Mouse (Mus musculus) left cerebral cortex, postnatal 36 days (tissue): ENCODE measurements around the gene Lsm11. TPM values are rescaled to one million over a fixed set of nuclear protein-coding genes. Genes with fewer than 3 reads are reported as not detected.
"Not testable (repeated sequence)": the region's sequence is repeated elsewhere in the genome, so short reads cannot be mapped to it uniquely, and the experiment has no call there.

Source experiments
- DNase-seq, 2 experiments: peaks; one replicate each; pipeline ENCODE4 v3.0.0; 2021 to 2022; ENCODE audit warnings: low spot score in 2 of 2, mixed read lengths in 1 of 2
- intact Hi-C: fragments of 180-260 bp; cut with DNase I; formaldehyde crosslinking; loops from one replicate; pipeline ENCODE4 v1.15.1; 2025
- total RNA-seq, 2 experiments: library from RNA; stranded (reverse); gene quantifications; 2 replicates each; pipeline ENCODE4 v1.2.3; 2021

The Lsm11 gene
- total RNA-seq, 2 experiments from 2014 or later, result 23.8 to 25.4 TPM

DNA sequence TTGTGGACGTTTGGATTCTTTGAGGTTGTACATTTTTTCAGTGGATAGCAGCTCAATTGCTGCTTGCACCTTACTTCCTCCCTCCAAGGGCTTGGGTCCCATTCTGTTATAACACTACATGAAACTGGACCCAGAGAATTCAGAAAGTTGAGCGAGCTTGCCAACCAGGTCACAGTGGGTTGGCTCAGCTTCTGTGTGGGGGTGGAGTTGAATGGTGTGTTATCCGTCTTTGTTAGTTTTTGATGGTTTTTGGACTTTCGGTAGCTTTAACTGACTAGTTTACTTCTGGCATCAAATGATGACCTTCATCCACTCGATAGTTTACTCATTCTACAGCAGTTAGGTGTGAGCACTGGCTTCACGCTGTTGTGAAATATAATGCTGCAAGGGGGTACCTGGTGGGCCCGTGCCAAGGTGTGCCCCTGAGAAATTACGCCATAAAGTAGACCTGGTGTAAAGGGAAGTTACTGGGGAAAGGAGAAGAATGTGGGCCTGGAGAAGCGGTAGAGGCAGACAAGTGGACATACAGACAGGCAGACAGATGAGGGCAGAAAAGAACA is 56.2 kb downstream of the Lsm11 start:
- DNase-seq, result no peak
- intact Hi-C loops, result loop anchor here (10.0 kb wide), 3 partner anchors 94 to 214 kb away; no protein-coding TSS in a partner anchor

DNA sequence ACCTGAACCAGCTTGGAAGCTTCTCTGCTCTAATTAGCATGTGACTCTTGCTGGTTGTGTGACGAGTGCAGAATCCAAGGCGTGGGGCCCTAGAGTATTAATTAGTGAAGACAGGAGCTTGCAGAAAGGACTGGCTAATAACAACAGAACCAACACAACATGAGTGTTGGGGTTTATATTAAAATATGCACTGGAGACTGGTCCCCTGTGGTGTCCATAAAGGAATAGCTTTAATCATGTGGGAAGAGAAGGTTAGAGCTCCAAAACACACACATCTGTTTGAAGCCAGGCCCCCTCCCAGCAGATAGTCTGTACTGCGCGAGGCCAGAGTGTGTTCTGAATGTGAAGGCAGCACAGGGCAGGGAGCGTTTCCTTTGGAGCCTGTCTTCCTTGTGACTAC is 58.1 kb downstream of the Lsm11 start:
- intact Hi-C loops, result loop anchor here (10.0 kb wide), 3 partner anchors 92 to 212 kb away; no protein-coding TSS in a partner anchor
- no peak for DNase-seq

DNA sequence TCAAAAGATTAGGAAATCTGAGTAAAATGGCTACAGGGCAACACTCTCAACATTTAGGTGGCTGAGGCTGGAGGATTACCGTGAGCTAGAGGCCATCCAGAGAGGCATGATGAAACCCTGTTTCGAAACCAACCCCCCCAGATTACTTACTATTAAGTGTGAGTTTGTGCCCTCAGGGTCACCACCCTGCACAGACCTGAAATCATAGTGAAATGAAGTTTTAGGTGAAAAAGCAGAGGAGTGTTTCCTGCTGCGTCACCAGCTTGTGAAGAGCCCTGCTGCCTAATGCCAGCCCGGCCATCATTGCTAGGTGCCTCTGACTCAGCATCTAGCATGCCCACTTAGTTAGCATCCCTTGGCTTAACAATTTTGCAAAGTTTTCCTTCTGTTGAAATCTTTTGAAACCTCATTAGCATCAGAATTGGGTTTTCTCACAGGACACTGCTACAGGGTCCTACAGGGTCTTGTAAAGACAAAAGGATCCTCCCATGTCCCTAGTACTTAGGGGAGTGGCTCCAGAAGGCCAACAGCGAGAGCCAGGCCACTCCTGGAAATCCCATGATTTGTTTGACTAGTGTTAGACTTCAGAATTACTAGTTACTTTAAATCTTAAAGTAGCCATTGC is 59.0 kb downstream of the Lsm11 start:
- intact Hi-C loops, result loop anchor here (10.0 kb wide), 3 partner anchors 91 to 211 kb away; no protein-coding TSS in a partner anchor

DNA sequence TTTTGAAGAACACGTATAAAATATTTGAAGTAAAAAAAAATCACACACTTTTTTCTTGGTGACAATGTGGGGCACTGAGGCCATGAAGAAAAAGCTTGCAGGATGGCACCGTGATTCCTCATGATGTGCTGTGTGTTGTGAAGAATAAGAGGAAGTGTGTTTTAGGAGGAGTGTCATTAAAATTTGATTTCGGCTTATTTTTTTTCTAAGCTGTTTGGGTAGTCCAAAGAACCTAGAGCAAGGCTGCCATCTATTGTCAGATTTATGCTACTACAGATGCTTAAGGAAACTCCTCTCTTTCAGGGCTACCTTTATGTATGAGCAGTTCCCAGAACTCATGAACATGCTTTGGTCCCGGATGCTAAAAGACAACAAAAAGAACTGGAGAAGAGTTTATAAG is 60.7 kb downstream of the Lsm11 start:
- DNase-seq, result no peak
- intact Hi-C loops, result loop anchor here (5.0 to 10.0 kb wide), 4 partner anchors 89 to 1272 kb away; no protein-coding TSS in a partner anchor

More for the DNA sequence above, 59.0 kb downstream of the Lsm11 start:
- no peak for DNase-seq

DNA sequence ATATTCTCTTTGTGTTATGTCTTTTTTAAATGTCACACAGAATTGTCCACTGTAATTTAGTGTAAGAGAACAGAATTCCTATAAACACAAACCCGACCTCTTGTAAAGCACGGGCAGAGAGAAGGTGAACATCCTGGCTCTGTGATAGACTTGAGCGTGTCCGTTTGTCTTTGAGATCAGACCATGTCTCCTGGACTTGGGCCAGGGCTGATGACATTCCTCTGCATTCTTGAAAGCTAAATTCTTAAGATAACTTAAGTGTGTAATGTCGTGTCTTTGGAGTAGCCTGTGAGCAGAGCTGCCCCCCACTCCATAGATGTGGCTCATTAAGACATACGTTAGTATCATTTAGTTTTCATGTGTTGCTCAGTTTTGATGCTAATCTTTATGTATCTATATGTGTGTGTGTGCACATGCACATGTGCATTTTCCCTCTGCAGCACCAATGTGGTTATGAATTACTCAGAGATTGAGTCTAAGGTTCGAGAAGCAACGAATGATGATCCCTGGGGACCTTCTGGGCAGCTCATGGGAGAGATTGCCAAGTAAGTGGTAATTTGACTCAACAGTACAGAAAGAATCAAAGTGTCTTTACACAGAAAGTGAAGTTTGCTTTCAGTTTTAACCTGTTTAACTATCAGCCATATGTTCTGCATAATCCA is 61.3 kb downstream of the Lsm11 start:
- no peak for DNase-seq
- intact Hi-C loops, result loop anchor here (5.0 to 10.0 kb wide), 4 partner anchors 89 to 1271 kb away; no protein-coding TSS in a partner anchor

DNA sequence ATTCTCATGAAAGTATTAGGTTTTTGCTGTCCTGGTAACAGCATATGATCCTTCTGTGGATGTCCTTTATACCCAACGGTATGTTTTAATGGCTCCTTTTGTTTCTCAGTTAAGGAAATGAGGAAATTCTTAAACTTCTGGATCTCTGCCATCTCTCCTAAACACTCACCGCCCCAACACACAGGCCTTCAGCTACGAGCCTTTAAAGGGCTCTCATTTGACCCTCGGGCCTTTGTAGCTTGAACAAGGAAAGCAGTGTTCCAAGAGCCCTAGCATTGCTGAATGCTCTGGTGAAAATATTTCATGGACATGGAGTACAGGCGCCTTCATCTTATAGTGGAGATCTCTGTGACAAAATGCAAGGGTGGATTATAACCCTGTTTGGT is 63.1 kb downstream of the Lsm11 start:
- DNase-seq, result no peak
- intact Hi-C loops, result loop anchor here (5.0 to 10.0 kb wide), 4 partner anchors 87 to 1269 kb away; no protein-coding TSS in a partner anchor

DNA sequence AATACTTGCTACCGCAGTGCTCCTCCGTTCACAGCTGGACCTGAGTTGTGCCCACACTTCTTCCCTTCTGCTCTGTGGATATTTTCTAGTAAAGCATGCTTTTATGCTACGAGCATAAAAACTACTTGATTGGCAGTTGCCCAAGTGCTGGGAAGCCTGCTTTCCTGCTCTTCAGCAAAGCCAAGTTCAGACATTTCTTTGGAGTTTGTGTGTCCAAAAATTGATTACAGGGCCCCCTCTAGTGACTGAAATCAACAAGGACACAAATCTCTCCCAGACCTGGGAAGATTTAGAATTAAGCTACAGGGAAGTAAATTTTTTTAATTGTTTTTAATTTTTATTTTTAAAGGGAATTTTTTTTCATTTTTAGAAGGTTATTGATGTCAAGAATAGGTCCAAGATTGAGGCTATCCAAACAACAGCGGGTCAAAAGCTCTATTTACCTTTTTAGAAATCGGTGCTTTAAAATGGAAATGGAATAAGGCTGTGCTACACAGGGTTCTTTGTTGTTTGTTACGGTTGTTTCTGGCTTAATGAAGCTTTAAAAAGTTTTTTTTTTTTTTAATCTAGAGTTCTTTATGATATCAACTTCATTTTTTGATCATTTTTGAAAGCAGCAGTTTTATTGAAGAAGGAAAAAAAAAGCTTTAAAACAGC is 63.6 kb downstream of the Lsm11 start:
- DNase-seq, result no peak
- intact Hi-C loops, result loop anchor here (5.0 to 10.0 kb wide), 4 partner anchors 86 to 1269 kb away; no protein-coding TSS in a partner anchor

DNA sequence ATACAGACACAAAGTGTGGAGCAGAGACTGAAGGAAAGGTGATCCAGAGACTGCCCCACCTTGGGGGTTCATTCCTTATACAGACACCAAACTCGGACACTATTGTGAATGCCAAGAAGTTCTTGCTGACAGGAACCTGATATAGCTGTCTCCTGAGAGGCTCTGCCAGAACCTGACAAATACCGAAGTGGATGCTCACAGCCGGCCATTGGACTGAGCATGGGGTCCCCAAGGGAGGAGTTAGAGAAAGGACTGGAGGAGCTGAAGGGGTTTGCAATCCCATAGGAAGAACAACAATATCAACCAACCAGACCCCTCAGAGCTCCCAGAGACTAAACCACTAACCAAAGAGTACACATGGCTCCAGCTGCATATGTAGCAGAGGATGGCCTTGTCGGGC is 65.4 kb downstream of the Lsm11 start:
- intact Hi-C loops, result not testable (repeated sequence)

More for the DNA sequence above, 65.4 kb downstream of the Lsm11 start:
- not testable (repeated sequence) for DNase-seq

Other genes with a start within 250 kb of the Lsm11 start
- 10 to 100 TPM; 48.6 to 55.2 TPM for gene Clint1, start 92.9 kb downstream of the Lsm11 start, total RNA-seq
- 10 to 100 TPM in 1 of 2 experiments, 1 to 10 TPM in 1; 10.0 to 12.4 TPM for gene Thg1l, start 10.6 kb upstream of the Lsm11 start, total RNA-seq
- under 1 TPM in 1 of 2 experiments, not detected in 1; 0.10 TPM for gene Sox30, start 35.4 kb upstream of the Lsm11 start, total RNA-seq
- 1 to 10 TPM; 2.6 to 6.4 TPM for gene Gm12166, start 107.4 kb upstream of the Lsm11 start, total RNA-seq
- 10 to 100 TPM; 16.8 to 20.9 TPM for gene Adam19, start 111.1 kb upstream of the Lsm11 start, total RNA-seq
- 1 to 10 TPM; 1.9 to 2.5 TPM for gene Nipal4, start 221.6 kb upstream of the Lsm11 start, total RNA-seq